Mouse (Mus musculus) small intestine, adult 2 months (tissue): ENCODE measurements at regions not wholly inside any gene's neighbourhood (a gene's known extent, or its start where the extent isn't known, plus 50 kb on each side); places are given as distances from the start of the nearest gene placed in this dataset.

Experiments
- CTCF ChIP-seq: fragments of 200-500 bp; IDR thresholded peaks from 2 replicates; pipeline ENCODE4 v1.5.1; 2012; ENCODE audit warnings: low read depth, mild to moderate bottlenecking, control low read depth, inconsistent platforms, low read length, moderate library complexity, mixed read lengths; ENCODE audit not compliant: insufficient replicate concordance, insufficient read length; ENCODE audit errors: extremely low read depth
- POLR2A ChIP-seq: fragments of 200-500 bp; IDR thresholded peaks from 2 replicates; pipeline ENCODE4 v1.6.1; 2012; ENCODE audit warnings: low read depth, mild to moderate bottlenecking, control low read depth, inconsistent platforms, low read length, moderate library complexity

- TF ChIP-seq CTCF (no peak), POLR2A (no peak)
Observed at GRCm38 (mm10) chr13:59917185-59917584, 94.2 kb upstream of the Tut7 start.
